Mouse (Mus musculus): ENCODE data around the gene 4930519G04Rik.

- TF ChIP-seq CTCF (IDR thresholded peaks at IDR 0.05; ENCODE audit: control insufficient read depth, insufficient read depth, insufficient read length) (no peak), MAX (IDR thresholded peaks at IDR 0.05) (no peak), MYOD1 (IDR thresholded peaks at IDR 0.05; ENCODE audit: control insufficient read depth, insufficient read length, low read depth) (no peak), CEBPB (IDR thresholded peaks at IDR 0.05; ENCODE audit: low read depth) (no peak), USF1 (IDR thresholded peaks at IDR 0.05; ENCODE audit: low read depth) (no peak), MYOG (IDR thresholded peaks at IDR 0.05; ENCODE audit: control insufficient read depth, extremely low read depth, insufficient read length) (no peak), FOSL1 (IDR thresholded peaks at IDR 0.05; ENCODE audit: insufficient read depth, low read length, poor library complexity, severe bottlenecking) (no peak)
These were observed 29.6 kb downstream of the 4930519G04Rik start for GRCm38 (mm10) chr5:114883022-114883421.
